Mouse (Mus musculus) adrenal gland (tissue): Measurements from ENCODE around the gene Mtch2.
"Not testable (repeated sequence)": the region's sequence is repeated elsewhere in the genome, so short reads cannot be mapped to it uniquely, and the experiment has no call there.

ENCODE experiments used
- intact Hi-C: fragments of 180-260 bp; cut with DNase I; formaldehyde crosslinking; loops from one replicate; pipeline ENCODE4 v1.15.1; 2025

The Mtch2 gene

DNA sequence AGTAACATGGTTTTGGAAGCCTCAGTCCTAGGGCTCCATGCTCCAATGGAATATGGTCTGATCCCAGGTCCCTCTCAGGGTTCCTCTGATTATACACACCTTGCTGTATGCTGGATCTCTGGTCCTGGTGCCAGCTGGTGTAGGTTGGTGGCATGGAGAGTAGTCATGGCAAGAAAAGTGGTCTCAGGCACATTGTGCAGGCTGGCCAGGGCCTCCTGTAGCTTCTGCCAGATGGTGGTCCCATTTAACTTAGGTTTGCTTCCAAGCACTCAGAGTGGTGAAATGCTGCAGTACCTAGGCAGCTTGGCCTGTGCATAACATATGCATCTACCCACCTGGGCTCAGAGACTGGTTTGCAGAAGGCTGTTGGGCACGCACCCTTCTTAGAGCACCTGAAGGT lies 3.4 kb downstream of the Mtch2 start:
- intact Hi-C loops = no loop called here

DNA sequence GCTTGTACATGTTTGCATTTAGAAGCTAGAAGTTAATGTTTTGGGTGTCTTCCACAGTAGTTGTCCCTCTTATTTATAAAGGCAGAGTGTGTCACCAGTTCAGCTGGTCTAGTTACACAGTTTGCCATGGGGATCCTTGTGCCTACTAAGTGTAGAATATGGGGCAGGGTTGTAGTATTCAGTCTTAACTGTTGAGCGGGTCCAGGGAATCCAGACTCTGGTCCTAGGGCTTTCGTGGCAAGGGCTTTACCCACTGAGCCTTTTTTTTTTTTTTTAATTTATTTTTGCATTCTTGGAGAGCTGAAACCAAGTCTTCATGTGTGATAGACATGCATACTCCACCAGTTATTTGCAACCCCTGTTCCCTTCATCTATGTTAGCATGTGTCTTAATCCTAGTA lies 14.5 kb downstream of the Mtch2 start:
- intact Hi-C loops = no loop called here

DNA sequence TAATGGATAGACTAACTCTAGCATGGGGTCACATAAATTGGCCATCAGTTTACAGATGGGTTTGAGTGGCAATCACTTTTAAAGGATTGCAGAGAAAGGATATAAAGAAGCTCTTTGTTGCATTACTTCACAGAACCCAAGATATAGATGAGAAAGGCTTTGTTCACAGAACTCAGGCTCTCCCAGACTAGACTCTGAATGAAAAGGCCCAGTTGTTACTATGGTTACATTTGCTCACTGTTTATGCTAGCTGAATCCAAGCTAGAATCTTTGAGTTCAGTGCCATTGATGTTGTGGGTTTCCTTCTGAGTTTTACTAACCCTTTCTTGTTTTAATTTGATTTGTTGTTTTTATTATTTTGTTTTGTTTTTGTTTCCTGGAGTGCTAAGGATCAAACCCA lies 17.2 kb downstream of the Mtch2 start:
- intact Hi-C loops = no loop called here

DNA sequence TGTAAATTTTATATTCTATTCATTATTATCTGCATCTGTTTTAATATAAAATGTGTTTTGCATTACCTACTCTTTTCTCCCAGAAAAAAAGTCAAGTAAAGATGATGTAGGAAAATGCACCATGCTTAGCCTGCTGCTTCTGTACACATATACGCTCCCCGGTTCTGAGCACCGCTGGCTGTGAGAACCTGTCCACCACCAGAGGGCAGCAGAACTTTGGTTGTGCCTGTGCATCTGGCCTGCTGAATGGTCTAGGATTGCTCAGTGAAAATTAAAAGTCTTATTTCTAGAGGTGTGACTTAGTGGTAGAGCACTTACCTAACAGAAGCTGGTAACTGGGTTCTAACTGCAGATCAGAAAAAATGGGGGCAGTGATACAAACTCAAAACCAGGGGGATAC lies 19.6 kb downstream of the Mtch2 start:
- intact Hi-C loops = loop anchor here (5.0 kb wide), 1 partner anchor 196 kb away; no protein-coding TSS in a partner anchor

DNA sequence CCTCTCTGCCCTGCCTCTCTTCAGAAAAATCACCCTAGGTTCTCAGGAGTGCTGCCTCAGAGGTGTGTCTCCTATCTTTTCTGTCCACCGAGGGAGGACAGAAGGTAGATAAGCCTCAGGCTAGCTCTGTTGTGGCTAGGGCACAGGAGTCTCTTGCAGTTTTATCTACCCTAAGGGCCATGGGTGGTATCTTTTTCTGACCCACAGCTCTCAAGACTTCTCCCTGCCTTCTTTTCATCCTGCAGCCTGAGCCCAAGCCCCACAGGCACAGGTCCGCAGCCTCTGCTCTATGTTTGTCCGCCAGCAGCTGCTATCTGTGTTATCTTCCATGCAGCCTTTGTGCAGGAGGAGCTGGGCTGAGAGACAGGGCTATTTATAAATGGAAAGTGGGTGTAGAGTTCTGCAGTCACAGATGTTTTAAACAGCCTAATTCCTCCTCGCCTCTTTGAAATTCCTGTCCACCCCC lies 23.2 kb downstream of the Mtch2 start:
- intact Hi-C loops = no loop called here

DNA sequence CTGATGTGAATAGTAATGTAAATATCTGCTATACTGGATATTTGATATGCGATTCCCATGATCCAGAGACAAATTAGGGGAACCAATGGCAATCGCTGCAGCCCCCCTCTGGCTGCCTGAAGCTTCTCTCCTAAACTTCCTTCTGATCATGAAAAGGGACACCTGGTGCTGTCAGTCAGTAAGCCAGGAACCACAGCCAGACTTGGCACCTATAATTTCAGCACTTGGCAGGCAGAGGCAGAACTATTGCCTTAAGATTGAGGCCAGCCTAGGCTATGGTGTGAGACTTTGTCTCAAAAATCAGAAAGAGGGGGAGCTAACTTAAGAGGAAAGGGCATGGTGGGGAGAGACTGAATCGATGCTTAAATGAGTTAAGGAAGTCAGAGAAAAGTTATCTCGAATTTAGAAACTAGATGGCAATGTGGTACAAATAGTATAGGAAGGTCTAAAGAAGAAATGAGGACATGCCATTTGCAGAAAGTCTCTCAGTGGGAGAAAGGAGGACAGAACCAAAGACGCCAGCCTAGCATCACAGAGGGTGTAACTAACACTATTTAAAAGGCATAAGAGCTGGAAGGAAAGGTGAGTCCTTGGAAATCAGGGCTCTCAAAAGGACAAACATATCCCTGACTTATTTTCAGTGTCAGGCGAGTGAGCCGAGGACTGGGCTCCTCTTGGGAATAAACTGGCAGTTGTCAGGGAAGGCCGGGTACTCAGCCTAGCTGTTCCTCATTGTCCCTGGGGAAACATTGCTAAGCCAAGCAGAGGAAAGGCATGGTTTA lies 24.4 kb downstream of the Mtch2 start:
- intact Hi-C loops = no loop called here

DNA sequence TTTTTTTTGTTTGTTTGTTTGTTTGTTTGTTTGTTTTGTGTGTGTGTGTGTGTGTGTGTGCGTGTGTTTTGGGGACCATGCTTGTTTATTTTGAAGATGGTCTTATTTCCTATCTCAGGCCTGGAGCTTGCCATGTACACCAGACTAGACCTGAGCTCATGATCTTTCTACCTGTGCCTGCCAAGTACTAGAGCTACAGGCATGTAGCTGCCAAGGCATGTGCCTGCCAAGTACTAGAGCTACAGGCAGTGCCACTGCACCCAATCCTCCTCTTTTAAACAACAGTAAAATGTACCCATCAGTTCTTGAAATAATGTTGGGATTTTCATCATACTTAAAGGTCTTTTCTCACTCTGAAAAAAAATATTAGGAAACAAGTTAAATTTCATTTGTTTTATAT lies 27.1 kb downstream of the Mtch2 start:
- intact Hi-C loops = no loop called here

DNA sequence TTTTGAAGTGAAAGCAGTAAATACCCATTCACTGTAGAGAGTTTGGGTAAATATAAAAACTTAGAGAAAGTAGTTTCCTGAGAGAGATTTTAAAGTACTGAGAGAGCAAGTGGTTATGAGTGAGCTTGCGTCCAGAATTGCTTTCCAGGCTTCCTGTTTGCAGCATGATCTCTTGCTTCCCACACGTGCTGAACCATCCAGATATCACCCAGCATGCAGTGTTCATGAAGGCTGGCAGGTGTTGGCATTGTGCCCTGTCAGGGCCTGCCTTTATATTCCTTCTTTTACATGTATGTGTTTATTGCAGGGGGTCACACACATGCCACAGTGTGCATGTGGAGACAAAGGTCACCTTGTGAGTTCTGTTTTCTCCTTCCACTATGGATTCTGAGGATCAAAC lies 28.3 kb downstream of the Mtch2 start:
- intact Hi-C loops = no loop called here

DNA sequence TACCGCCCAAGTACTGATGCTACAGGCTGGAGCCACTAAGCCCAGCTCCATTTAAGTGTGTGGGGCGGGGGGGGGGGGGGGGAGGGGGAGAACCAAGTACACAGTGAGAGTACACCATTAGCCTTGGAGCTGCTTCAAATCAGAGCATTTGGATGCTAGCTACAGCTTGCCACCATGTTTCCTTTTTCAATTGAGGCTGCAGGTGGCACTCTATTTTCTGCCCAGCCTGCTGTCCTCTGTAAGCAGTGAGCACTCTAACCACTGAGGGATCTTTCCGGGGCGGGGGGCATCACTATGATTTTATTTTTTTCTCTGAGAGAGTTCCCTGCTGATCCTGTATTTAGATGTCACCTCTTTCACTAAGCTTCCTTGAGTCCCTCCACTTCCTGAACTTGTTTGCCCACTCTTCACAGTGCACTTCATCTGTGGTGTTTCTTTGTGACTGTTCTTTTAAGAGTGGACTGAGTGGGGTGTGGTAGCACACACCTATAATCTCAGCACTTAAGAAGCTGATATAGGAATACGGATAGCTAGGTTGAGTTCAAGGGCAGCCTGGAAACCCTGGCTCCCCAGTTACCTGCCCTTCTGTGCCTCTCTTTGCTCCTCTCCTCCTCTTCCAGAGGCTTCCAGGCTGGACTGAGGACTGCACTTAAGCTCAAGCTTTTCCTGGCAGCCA lies 30.8 kb downstream of the Mtch2 start:
- intact Hi-C loops = no loop called here

DNA sequence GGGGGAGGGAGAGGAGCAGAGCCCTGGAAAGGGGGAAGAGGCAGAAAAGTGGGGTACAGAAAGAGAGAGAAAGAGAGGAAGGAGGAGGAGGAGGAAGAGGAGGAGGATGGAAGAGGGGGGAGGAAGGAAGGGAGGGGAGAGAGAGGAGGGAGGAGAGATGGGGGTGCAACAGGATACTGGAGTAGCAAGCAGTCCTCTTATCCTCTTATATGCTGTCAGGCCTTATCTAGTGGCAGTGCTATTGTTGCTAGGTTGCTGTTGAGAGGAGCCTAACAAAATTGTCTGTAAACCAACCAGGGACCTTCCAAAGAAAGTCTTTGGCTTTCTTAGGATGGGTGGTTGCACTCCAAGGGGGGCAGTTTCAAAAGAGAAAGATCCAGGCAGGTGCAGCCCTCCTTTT lies 32.5 kb downstream of the Mtch2 start:
- intact Hi-C loops = no loop called here

DNA sequence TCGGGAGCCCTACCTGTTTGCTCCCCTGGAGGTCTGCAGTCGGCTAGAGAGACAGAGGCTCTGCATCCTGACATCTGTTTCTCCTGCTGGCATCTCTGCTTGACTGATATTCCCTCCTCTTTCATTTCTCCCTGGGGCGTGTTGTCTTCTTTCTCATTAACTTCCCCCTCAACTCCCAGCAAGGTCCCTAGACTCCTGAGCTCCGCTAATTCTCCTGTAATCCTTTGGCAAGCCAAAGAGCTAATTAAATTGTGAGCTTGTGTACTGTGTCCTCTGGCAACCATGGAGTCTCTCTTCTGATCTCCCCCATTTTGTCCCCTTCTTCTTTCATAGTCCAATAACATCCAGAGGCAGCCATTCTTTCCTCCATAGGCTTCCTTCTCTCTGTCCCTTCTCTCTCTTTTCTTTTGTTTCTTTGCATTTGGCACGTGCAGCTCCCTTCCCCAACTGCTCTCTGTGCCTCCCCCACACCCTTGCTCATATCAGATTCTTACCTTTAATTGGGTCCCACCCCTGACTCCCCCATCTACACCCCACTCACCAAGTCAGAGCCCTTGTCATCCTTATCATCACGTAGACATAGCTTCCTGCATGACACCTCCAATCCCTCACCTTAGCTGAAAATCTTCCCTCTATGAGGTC lies 33.3 kb downstream of the Mtch2 start:
- intact Hi-C loops = no loop called here

DNA sequence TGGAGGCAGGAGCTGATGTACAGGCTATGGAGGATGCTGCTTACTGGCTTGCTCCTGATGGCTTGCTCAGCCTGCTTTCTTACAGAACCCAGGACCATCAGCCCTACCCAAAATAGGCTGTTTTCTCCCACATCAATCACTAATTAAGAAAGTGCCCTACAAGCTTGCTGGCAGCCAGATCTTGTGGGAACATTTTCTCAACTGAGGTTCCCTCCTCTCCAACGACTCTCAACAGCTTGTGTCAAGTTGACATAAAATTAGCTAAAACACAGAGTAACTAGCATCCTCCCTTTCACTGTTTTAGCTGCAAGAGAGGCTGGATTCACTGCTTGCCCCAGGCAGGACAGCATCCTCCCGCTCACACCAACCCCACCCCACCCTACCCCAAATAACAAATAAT lies 34.9 kb downstream of the Mtch2 start:
- intact Hi-C loops = no loop called here

DNA sequence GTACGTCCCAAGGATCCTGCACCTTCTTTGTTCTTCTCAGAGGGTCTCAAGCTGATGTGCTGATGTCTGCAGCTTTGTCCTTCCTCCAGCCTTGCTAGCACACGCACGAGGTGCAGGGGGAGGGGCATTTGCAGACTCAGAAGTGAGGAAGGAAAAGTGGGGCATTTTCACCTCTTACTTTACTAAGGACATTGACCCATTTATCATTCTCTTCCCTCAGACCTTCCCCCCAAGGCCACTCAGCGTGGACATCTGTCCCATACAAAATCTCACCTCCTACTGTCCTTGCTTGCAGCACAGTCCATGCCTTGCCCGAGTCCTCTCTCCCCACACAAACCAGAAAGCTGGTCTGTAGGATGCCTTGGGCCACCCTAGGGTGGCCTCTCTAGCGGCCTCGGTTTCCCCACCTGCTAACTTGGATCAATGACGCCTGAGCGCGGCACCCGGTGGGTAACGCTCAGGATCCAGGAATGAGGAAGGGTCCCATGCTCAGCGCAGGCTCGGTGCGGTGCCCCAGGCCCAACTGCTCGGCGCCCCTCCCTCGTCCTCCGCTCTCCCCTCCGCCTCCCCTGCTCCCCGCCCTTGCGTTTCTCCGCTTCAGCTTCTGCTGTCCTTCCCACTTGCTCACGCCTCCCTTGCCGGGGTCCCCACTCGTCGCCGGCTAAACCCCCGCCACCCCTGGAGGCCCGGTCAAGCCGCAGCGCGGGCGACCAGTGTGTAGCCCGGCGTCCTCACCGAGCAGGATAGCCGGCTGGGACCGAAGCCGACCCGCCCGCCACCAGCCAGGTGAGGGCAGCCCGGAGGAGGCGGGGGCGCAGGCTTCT lies 38.5 kb downstream of the Mtch2 start, which contains the start of gene C1qtnf4:
TSS of gene C1qtnf4 (plus strand) at position 643 of the 824 bp plus-strand sequence.
- intact Hi-C loops = no loop called here

DNA sequence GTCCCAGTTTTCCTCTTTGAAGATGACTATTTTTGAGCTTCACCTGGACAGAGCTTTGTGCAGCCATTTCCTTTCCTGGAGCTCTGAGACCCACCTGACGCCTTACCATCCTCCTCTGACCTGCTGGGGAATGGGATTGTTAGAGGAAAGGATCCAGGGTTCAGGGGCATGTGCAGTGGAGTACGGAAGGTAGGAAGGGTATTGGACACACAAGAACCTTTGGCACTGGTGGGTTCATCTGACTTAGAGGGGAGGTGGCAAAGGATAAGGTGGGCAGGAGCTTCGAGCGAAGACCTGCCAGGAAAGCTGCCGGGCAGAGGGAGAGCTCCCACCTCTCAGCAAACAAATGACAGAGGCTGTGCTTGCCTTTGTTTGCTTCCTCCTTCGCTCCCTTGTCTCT lies 39.5 kb downstream of the Mtch2 start:
- intact Hi-C loops = no loop called here

DNA sequence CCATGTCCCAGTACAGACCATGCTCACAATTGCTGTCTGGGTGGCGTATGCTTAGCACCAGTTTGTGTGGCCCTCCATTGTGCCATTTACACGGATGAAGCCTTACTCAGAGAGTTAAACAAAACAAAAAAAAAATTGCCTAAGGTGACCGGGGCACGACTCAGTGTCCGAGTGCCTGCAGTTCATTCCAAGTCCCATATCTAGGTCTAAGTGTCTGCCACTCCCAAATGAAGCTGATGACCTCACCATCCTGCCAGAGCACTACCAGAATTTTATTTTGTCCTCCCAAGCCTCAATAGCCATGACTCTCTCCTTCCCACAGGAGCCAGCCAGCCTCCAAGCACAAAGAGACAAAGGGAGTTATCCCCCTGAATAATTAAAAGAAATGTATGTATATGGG lies 40.7 kb downstream of the Mtch2 start:
- intact Hi-C loops = no loop called here

DNA sequence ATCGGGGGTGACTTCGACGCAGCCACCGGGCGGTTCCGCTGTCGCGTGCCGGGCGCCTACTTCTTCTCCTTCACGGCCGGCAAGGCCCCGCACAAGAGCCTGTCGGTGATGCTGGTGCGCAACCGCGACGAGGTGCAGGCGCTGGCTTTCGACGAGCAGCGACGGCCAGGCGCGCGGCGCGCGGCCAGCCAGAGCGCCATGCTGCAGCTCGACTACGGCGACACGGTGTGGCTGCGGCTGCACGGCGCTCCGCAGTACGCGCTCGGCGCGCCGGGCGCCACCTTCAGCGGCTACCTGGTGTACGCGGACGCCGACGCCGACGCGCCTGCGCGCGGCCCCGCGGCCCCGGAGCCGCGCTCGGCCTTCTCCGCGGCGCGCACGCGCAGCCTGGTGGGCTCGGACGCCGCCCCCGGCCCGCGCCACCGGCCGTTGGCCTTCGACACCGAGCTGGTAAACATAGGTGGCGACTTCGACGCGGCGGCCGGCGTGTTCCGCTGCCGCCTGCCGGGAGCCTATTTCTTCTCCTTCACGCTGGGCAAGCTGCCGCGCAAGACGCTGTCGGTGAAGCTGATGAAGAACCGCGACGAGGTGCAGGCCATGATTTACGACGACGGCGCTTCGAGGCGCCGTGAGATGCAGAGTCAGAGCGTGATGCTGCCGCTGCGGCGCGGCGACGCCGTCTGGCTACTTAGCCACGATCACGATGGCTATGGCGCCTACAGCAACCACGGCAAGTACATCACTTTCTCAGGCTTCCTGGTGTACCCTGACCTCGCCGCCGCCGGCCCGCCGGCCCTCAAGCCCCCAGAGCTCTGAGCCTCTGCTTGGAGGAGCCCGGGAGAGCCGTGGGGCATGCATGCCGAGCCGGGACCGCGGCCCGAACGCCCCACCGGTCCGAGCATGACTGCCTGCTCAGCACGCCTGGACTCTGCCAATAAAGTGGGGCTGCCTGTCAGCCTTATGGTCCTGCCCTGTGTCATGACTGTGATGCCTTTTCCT lies 42.9 kb downstream of the Mtch2 start:
- intact Hi-C loops = no loop called here

DNA sequence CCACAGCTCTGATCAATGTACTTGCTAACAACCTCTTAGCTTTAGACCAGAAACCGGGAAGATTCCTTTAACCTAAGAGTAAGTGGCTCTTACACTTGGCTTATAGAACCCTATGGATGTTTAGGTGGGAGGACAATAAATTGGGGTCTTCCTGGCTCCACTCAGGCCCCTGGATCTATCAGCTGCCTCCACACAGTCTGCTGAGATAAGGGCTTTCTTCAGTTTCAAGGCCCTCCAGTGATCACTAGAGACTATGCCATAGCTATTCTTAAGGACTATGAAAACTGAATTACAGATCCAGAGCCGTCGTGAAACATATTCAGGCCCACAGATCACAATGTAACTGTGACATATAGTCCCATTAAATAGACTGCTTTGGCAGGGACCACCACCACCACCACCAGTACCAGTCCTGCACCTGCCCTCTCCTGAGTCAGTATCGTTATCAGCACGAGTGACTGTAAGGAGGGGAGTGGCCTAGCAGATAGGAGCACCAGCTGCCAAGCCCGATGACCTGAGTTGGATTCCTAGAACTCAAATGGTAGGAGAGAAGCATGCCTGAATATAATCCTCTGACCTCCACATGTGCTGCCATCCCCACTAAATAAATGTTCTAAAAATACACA lies 46.8 kb downstream of the Mtch2 start:
- intact Hi-C loops = no loop called here

DNA sequence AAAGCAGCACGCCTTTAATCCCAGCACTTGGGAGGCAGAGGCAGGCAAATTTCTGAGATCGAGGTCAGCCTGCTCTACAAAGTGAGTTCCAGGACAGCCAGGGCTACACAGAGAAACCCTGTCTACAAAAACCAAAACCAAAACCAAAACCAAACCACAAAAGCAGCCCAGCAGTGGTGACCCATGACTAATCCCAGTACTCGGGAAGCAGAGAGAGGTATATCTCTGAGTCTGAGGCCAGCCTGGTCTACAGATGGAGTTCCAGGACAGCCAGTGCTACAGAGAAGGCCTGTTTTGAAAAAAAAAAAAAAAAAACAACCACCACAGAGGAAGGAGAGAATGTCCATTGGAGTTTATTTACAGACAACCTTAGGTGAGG lies 47.3 kb downstream of the Mtch2 start:
- intact Hi-C loops = not testable (repeated sequence)

DNA sequence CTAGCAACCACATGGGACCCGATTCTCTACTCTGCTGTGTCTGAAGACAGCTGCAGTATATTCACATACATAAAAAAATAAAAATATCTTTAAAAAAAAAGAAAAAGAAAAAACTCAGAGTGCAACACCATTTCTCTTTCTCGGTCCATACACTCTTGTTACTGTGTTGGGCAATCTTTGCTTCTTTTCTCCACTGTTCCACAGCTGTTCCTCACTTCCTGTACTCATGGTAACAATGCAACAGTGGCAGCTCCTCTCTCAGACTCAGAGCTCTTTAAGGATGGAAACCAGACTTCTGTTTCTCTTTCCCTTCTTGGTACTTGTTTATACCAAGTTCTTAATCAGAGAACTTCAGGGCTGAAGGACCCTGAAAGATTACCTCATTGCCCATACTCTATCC lies 56.4 kb downstream of the Mtch2 start:
- intact Hi-C loops = no loop called here
